Mouse (Mus musculus): Measurements from ENCODE around the gene Cops3.

GRCm38 (mm10) chr11:59860467-59860866 is 20.8 kb upstream of the Cops3 start:
- TF ChIP-seq POLR2A (IDR thresholded peaks at IDR 0.05; ENCODE audit: extremely low read depth, insufficient read depth, low read length) (no peak), CTCF (IDR thresholded peaks at IDR 0.05; ENCODE audit: extremely low read depth, insufficient read depth, low read length) (no peak)
